ENCODE assay signal across 6 mouse cellular contexts in the genomic region with DNA sequence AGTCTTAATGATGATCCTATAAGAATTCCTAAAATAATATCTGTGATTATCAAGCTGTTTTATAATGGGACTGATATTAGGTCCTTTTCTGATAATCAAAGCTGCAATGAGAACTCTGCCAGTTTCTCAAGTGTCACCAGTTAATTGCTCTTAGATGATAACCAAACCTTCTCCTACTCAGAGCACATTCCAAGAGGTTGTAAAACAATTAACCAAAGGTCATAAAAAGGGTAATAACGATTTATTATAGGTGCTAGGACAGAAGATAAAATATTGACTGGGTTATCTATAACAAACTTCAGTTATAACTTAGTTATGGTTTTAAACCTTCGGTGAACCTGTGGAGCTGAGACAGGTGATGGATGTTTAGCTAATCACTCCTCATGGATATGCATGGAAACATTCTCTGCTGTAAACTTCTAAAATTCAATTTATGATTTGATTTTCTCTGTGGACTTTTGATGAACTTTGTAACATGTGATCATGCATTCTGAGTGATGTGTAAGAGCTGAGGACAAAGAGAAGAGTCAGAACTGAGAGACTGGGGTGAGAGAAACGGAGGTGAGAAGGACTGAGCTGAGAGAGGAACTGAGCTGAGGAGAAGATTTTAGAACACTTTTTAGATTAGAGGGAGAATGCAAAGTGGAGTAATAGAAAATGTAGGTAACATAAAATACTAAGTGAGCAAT. TPM values are rescaled to one million over a fixed set of nuclear protein-coding genes. Genes with fewer than 3 reads are reported as not detected.
"Had no signal": no experiment of that assay in that cellular context is flagged by ENCODE, and none has a peak within 500 bp of the region (broad histone marks: within the 10 kb centered on the region; RNA-seq: fewer than 3 reads in every experiment).

No protein-coding gene starts in this region.

RNA-seq across cellular contexts. Expression of a gene that starts 26.6 kb away (rescaled TPM):
- polyA plus RNA-seq: neural tube, embryonic 13.5 days; neural tube, embryonic 14.5 days; neural tube, embryonic 15.5 days; spleen, adult 2 months; testis, adult 2 months; urinary bladder, adult 2 months had no signal

RNA-seq across cellular contexts. Expression of a gene that starts 43.1 kb away (rescaled TPM):
- polyA plus RNA-seq: neural tube, embryonic 14.5 days; testis, adult 2 months had no signal
